28 mouse cellular contexts compared by ENCODE assay signal in genomic region chr14:114349345-114349744, GRCm38 (mm10).
DNase-seq lines count a peak whose midpoint lies in the region; ATAC-seq and TF ChIP-seq lines count a peak whose summit lies in the region.
"Had no signal": no experiment of that assay in that cellular context is flagged by ENCODE, and none has a peak within 500 bp of the region (broad histone marks: within the 10 kb centered on the region; RNA-seq: fewer than 3 reads in every experiment).

No protein-coding gene starts in this region.

- ATAC-seq in lung, embryonic 14.5 days (ENCODE audit: insufficient read depth), result peak; percentile 54; the same call in 1 of the 2 replicates
- peak; percentile 95 for ATAC-seq in intestine, embryonic 16.5 days
- ATAC-seq in liver, postnatal 0 days, result no peak
- ATAC-seq in midbrain, postnatal 0 days (ENCODE audit: low FRiP score), result no peak
- ATAC-seq: activated CD4-positive, CD25-positive, alpha-beta regulatory T cell, adult 4 months; forebrain, embryonic 16.5 days; midbrain, embryonic 15.5 days had no signal

- TF ChIP-seq CTCF in lung, embryonic 14.5 days (IDR thresholded peaks at IDR 0.05; ENCODE audit: low read depth), result no peak
- no peak for TF ChIP-seq CTCF in liver, postnatal 0 days (IDR thresholded peaks at IDR 0.05; ENCODE audit: low read depth)
- no peak for TF ChIP-seq CTCF in midbrain, postnatal 0 days (IDR thresholded peaks at IDR 0.05)

- no peak overlapping the region for H3K4me2 ChIP-seq in lung, embryonic 14.5 days
- no peak overlapping the region for H3K4me2 ChIP-seq in intestine, embryonic 16.5 days (ENCODE audit: low read depth, low read length)
- H3K4me2 ChIP-seq in liver, postnatal 0 days (ENCODE audit: low read depth, low read length), result no peak overlapping the region
- no peak overlapping the region for H3K4me2 ChIP-seq in midbrain, postnatal 0 days (ENCODE audit: low read depth, low read length, poor library complexity, severe bottlenecking)
- H3K4me2 ChIP-seq: heart, embryonic 12.5 days; hindbrain, embryonic 13.5 days; limb, embryonic 15.5 days; liver, embryonic 13.5 days; midbrain, embryonic 15.5 days; stomach, embryonic 15.5 days had no signal

- H3K9me3 ChIP-seq in lung, embryonic 14.5 days (ENCODE audit: low read depth, low read length), result no peaks in the 10 kb centered on the region
- no peaks in the 10 kb centered on the region for H3K9me3 ChIP-seq in intestine, embryonic 16.5 days (ENCODE audit: control insufficient read depth, low read length)
- no peaks in the 10 kb centered on the region for H3K9me3 ChIP-seq in liver, postnatal 0 days (ENCODE audit: low read length)
- no peaks in the 10 kb centered on the region; the same call in 1 of the 2 replicates for H3K9me3 ChIP-seq in midbrain, postnatal 0 days (ENCODE audit: low read length)
- H3K9me3 ChIP-seq: forebrain, embryonic 10.5 days; hindbrain, embryonic 13.5 days; limb, embryonic 15.5 days; liver, embryonic 13.5 days; midbrain, embryonic 10.5 days; midbrain, embryonic 15.5 days; stomach, embryonic 15.5 days had no signal

- no peaks in the 10 kb centered on the region for H3K36me3 ChIP-seq in lung, embryonic 14.5 days (ENCODE audit: insufficient read depth)
- no peaks in the 10 kb centered on the region for H3K36me3 ChIP-seq in intestine, embryonic 16.5 days (ENCODE audit: control insufficient read depth, insufficient read depth, low read length)
- no peaks in the 10 kb centered on the region for H3K36me3 ChIP-seq in liver, postnatal 0 days (replicated peaks; ENCODE audit: insufficient read depth, low read length)
- H3K36me3 ChIP-seq in midbrain, postnatal 0 days (ENCODE audit: insufficient read depth, low read length), result no peaks in the 10 kb centered on the region
- H3K36me3 ChIP-seq: forebrain, embryonic 10.5 days; heart, embryonic 12.5 days; hindbrain, embryonic 13.5 days; limb, embryonic 15.5 days; liver, embryonic 13.5 days; midbrain, embryonic 10.5 days; midbrain, embryonic 15.5 days; stomach, embryonic 15.5 days had no signal

- no peak for TF ChIP-seq EP300 in liver, postnatal 0 days (IDR thresholded peaks at IDR 0.05; ENCODE audit: low read depth)

- H3K4me1 ChIP-seq in lung, embryonic 14.5 days (ENCODE audit: insufficient read depth), result no peaks in the 10 kb centered on the region
- no peaks in the 10 kb centered on the region for H3K4me1 ChIP-seq in intestine, embryonic 16.5 days (ENCODE audit: control insufficient read depth, insufficient read depth, low read length)
- no peaks in the 10 kb centered on the region for H3K4me1 ChIP-seq in liver, postnatal 0 days (ENCODE audit: insufficient read depth)
- H3K4me1 ChIP-seq in midbrain, postnatal 0 days (ENCODE audit: insufficient read depth, low read length), result no peaks in the 10 kb centered on the region
- H3K4me1 ChIP-seq: forebrain, embryonic 10.5 days; heart, embryonic 12.5 days; hindbrain, embryonic 13.5 days; limb, embryonic 15.5 days; liver, embryonic 13.5 days; midbrain, embryonic 10.5 days; midbrain, embryonic 15.5 days; stomach, embryonic 15.5 days had no signal

- no peak overlapping the region for H3K9ac ChIP-seq in lung, embryonic 14.5 days
- H3K9ac ChIP-seq in intestine, embryonic 16.5 days (ENCODE audit: low read depth, low read length), result no peak overlapping the region
- H3K9ac ChIP-seq in liver, postnatal 0 days (replicated peaks), result no peak overlapping the region
- H3K9ac ChIP-seq in midbrain, postnatal 0 days (replicated peaks; ENCODE audit: low read length, poor library complexity, severe bottlenecking), result no peak overlapping the region
- H3K9ac ChIP-seq: heart, embryonic 12.5 days; hindbrain, embryonic 13.5 days; limb, embryonic 15.5 days; liver, embryonic 13.5 days; midbrain, embryonic 15.5 days; stomach, embryonic 15.5 days had no signal

- 41% methylated on average over 6 of the region's 6 CpGs for WGBS in lung, embryonic 14.5 days
- 50% methylated on average over 6 of the region's 6 CpGs for WGBS in intestine, embryonic 16.5 days
- 46% methylated on average over 6 of the region's 6 CpGs for WGBS in liver, postnatal 0 days (ENCODE audit: insufficient replicate concordance)
- 68% methylated on average over 6 of the region's 6 CpGs for WGBS in midbrain, postnatal 0 days

- no peak overlapping the region for H3K4me3 ChIP-seq in lung, embryonic 14.5 days (ENCODE audit: low read depth, low read length)
- H3K4me3 ChIP-seq in intestine, embryonic 16.5 days (ENCODE audit: low read length), result no peak overlapping the region
- no peak overlapping the region for H3K4me3 ChIP-seq in liver, postnatal 0 days (ENCODE audit: low read depth, low read length)
- H3K4me3 ChIP-seq in midbrain, postnatal 0 days (ENCODE audit: low read depth, low read length), result no peak overlapping the region
- H3K4me3 ChIP-seq: forebrain, embryonic 10.5 days; heart, adult 2 months; heart, embryonic 12.5 days; hindbrain, embryonic 13.5 days; layer of hippocampus, adult 2 months; limb, embryonic 15.5 days; liver, embryonic 13.5 days; midbrain, embryonic 10.5 days; midbrain, embryonic 15.5 days; stomach, embryonic 15.5 days had no signal

- H3K27me3 ChIP-seq in lung, embryonic 14.5 days (ENCODE audit: insufficient read depth, low read length), result no peaks in the 10 kb centered on the region
- H3K27me3 ChIP-seq in intestine, embryonic 16.5 days (replicated peaks; ENCODE audit: control insufficient read depth, insufficient read depth, low read length), result no peaks in the 10 kb centered on the region
- H3K27me3 ChIP-seq in liver, postnatal 0 days (ENCODE audit: insufficient read depth, low read length), result no peaks in the 10 kb centered on the region
- no peaks in the 10 kb centered on the region for H3K27me3 ChIP-seq in midbrain, postnatal 0 days (ENCODE audit: insufficient read depth, low read length)
- H3K27me3 ChIP-seq: heart, embryonic 12.5 days; hindbrain, embryonic 13.5 days; limb, embryonic 15.5 days; liver, embryonic 13.5 days; midbrain, embryonic 15.5 days; stomach, embryonic 15.5 days had no signal

- H3K27ac ChIP-seq in lung, embryonic 14.5 days (ENCODE audit: low read depth), result no peak overlapping the region
- no peak overlapping the region for H3K27ac ChIP-seq in intestine, embryonic 16.5 days (ENCODE audit: low read length)
- H3K27ac ChIP-seq in liver, postnatal 0 days (ENCODE audit: low read depth), result no peak overlapping the region
- no peak overlapping the region for H3K27ac ChIP-seq in midbrain, postnatal 0 days (ENCODE audit: low read depth, low read length)
- H3K27ac ChIP-seq: forebrain, embryonic 10.5 days; heart, adult 2 months; hindbrain, embryonic 13.5 days; layer of hippocampus, adult 2 months; limb, embryonic 15.5 days; liver, embryonic 13.5 days; midbrain, embryonic 10.5 days; midbrain, embryonic 15.5 days; stomach, embryonic 15.5 days had no signal

- DNase-seq in lung, embryonic 14.5 days, result peak; percentile 9
- DNase-seq in lung, postnatal 10 days, result no peak
- DNase-seq in fat pad, adult 2 months (ENCODE audit: extremely low read depth, low read depth, low spot score), result peak; percentile 4
- no peak for DNase-seq in liver, postnatal 0 days
- DNase-seq in cerebellum, adult 18-20 months, result no peak
- DNase-seq in midbrain, postnatal 0 days (ENCODE audit: low spot score), result no peak
- DNase-seq: adrenal gland, postnatal 10 days; cerebellum, adult 9-10 months; cerebellum, postnatal 36 days; heart, adult 2 months; heart, postnatal 4 days; kidney, adult 2 months; kidney, postnatal 36 days; liver, embryonic 13.5 days; lung, adult 2 months; right cerebral cortex, postnatal 25 days; thymus, postnatal 14 days had no signal

Comparison
In these comparisons a context has a peak if more than half of its experiments do, and no peak if none do; other contexts are left out.
1. DNase-seq: peak in lung, embryonic 14.5 days (single experiment) and fat pad, adult 2 months (single experiment); none in lung, postnatal 10 days (single experiment), liver, postnatal 0 days (single experiment), cerebellum, adult 18-20 months (0 of 2) and midbrain, postnatal 0 days (single experiment).
2. ATAC-seq: peak in lung, embryonic 14.5 days (single experiment) and intestine, embryonic 16.5 days (single experiment); none in liver, postnatal 0 days (single experiment) and midbrain, postnatal 0 days (single experiment).